Mouse (Mus musculus) 416B (cell line): Measurements from ENCODE around the gene Tspan33.
"Not testable (repeated sequence)": the region's sequence is repeated elsewhere in the genome, so short reads cannot be mapped to it uniquely, and the experiment has no call there.

Experiments
- DNase-seq: peaks from one replicate; pipeline ENCODE4 v3.0.0; 2011; ENCODE audit warnings: low read depth

Gene Tspan33

DNA sequence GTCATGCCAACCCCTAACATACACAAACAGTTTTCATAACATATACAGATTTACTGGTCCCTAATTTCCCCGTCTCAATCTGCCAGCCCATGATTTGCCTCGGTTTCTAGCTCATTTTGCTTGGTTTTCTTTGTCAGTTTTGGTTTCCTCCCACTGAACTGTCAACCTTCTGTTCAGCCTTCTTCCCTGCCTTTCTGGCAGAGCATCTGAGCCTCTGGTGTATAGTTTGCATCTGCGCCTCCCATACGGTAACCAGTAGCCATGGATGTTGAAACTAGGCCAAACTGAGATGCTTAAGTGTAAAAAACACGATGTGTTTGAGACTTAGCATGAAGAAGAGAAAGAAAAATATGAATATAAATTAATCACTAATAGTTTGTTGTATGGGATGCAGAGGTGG is 62.0 kb downstream of the Tspan33 start:
- DNase-seq, result no peak

GRCm38 (mm10) chr6:29756476-29756875 is 62.5 kb downstream of the Tspan33 start:
- no peak for DNase-seq

DNA sequence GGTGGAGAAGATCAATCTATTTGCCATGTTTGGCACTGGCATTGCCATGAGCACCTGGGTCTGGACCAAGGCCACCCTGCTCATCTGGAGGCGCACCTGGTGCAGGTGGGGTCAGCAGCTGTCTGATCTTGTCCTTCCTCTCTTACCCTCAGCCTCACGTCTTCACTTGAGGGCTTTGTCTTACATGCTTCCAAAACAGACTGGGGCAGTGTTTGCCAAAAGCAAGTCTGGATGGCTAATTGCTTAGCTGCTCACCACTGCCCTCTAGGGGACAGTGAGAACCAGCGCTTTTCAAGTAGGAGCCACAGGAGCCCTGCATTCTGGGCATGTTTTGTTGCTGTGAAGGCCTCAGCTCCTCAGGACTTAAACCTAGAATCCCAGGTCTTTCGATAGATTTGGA is 64.4 kb downstream of the Tspan33 start:
- DNase-seq, result peak; percentile 84

GRCm38 (mm10) chr6:29759012-29759679 is 65.1 kb downstream of the Tspan33 start:
- DNase-seq, result no peak

DNA sequence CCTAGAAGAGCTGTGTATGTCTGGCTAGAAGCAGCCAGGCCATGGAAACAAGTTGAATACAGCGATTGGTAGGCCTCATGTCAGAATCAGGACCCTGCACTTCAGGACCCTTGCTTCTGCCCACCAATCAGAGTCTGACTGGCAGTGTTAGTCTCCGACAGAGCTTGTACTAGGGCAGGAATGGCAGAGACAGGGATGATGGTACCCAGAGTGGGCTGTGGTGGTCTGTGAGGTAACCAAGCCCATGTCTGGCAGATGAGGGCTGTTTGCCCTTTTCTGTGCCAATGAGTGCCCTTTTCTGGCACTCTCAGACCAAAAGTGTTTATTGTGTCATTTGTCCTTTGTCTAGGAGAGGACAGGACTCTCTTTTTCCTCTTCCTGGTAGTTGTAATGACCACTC is 66.4 kb downstream of the Tspan33 start:
- DNase-seq, result not testable (repeated sequence)

- DNase-seq, result no peak
These were observed 67.3 kb downstream of the Tspan33 start for GRCm38 (mm10) chr6:29761282-29761681.

DNA sequence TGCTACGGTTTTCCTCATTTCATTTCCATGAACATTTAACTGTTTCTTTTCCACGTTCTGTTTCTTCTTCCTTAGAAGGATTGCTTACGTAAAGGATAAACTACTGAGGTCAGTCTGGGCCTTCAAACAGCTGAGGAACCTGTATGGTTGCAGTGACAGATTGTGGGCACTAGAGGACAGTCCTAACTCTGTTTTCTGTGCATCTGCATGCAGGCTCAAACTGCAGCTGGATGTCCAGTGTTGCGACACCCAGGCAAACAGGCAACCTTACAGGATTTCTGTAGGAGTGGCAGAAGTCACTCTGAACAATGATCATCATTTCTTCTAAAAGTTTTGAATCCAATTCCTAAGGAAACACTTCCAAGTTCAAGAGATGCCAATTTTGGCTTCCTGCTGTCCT is 68.5 kb downstream of the Tspan33 start:
- DNase-seq, result peak; percentile 83

DNA sequence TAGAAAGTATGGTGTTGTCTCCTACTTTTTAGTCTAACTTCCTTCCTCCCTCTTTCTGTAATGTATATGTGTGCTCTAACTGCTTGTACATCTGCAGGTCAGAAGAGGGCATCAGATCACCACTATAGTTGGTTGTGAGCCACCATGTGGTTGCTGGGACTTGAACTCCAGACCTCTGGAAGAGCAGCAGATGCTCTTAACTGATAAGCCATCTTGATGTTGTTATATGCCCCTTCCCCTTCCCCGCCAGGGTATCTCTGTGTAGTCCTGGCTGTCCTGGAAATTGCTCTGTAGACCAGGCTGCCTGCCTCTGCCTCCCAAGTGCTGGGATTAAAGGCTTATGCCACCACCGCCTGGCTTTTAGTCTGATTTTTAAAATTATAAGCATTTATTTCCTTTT is 72.9 kb downstream of the Tspan33 start:
- DNase-seq, result peak; percentile 64
